Mouse (Mus musculus): ENCODE results near the gene Saxo1. TPM values are rescaled to one million over a fixed set of nuclear protein-coding genes. Genes with fewer than 3 reads are reported as not detected.

Saxo1 gene
- polyA plus RNA-seq, 1 experiment from 2014 or later, result not detected

Other genes with a start within 250 kb of the Saxo1 start
- gene Rraga, start 17.3 kb upstream of the Saxo1 start, polyA plus RNA-seq (2015; fragmentation: Nextera tagmentation; extraction: Ambion mirVana), result 25.2 and 26.3 TPM in 2 replicates
- 10.9 and 11.4 TPM in 2 replicates for gene Haus6, start 53.7 kb upstream of the Saxo1 start, polyA plus RNA-seq (2015; fragmentation: Nextera tagmentation; extraction: Ambion mirVana)
- gene Plin2, start 111.7 kb upstream of the Saxo1 start, polyA plus RNA-seq (2015; fragmentation: Nextera tagmentation; extraction: Ambion mirVana), result 154 and 163 TPM in 2 replicates
- 1.9 and 2.1 TPM in 2 replicates for gene Dennd4c, start 190.2 kb upstream of the Saxo1 start, polyA plus RNA-seq (2015; fragmentation: Nextera tagmentation; extraction: Ambion mirVana)

All from liver, embryonic 15.5 days (tissue).